Mouse (Mus musculus): ENCODE results near the gene Olfr665. TPM values are rescaled to one million over a fixed set of nuclear protein-coding genes. Genes with fewer than 3 reads are reported as not detected.

Gene Olfr665
- not detected for polyA plus RNA-seq (2014; fragmentation: Illumina TruSeq; extraction: RNeasy Lipid Tissue Mini Kit (QIAGEN cat#74804); ENCODE audit: low read depth, low replicate concordance)

GRCm38 (mm10) chr7:104877731-104878130, at the start of gene Olfr665:
Gene Olfr665, plus strand, starts transcription at chr7:104878031.

DNA sequence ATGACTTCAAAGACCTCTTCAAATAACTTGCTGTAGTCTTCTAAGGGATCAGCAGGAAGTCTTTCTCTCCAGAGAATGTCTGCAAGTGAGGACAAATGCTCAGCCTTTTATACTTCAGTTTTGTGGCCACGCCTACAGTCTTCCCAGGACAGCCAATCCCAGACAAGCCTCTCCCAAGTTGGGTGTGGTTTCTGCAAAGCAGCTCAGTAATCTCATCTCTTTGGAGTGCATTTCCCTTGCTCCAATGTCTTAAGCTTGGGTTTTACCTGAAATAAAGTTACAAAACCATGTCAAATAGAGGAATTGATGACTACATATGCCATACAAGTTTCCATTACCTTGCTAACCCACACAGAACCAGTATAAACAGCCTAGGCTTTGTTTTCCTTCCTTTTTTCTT, 35.3 kb upstream of the Olfr665 start, which contains the start of gene Usp17lb:
Gene Usp17lb (minus strand): TSS at position 101 of the 400 bp plus-strand sequence.

DNA sequence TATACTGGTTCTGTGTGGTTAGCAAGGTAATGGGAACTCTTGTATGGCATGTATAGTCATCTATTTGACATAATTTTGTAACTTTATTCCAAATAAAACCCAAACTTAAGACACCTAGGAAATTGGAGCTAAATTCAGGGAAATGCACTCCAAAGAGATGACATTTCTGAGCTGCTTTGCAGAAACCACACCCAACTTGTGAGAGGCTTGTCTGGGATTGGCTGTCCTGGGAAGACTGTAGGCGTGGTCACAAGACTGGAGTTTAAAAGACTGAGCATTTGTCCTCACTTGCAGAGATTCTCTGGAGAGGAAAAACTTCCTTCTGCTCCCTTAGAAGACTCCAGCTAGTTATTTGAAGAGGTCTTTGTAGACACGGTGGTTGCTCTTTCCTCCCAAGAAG, 21.1 kb upstream of the Olfr665 start, which contains the start of gene Usp17la:
Gene Usp17la (plus strand): TSS at position 301 of the 400 bp plus-strand sequence.

GRCm38 (mm10) chr7:104895852-104896251, 18.0 kb downstream of the Olfr665 start, which contains the start of gene Olfr666:
Gene Olfr666, minus strand, starts transcription at chr7:104895952.

DNA sequence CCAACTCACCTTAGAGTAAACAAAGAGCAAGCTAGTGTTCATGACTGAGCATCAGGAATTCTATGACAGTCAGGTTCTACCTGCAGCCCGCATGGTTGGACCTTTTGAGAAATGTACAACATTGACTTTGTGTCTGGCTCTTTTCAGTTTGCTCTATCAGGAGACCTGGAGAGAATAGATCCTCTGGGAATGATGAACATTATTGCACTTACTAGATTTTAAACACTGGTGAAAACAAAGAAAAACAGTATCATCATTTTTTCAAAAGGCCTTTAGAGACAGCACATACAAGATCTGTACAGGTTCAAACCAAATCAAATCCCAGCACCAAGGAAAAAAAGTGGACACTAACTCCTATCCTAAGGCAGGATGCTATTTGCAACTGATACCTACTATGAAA, 43.6 kb downstream of the Olfr665 start, which contains the start of gene Olfr667:
Gene Olfr667 (minus strand): TSS at position 101 of the 400 bp plus-strand sequence.

GRCm38 (mm10) chr7:104927957-104928356, 50.1 kb downstream of the Olfr665 start, which contains the start of gene Olfr668:
Gene Olfr668, minus strand, starts transcription at chr7:104928057.

Other genes starting within 250 kb of the Olfr665 start
- not detected for gene Olfr658, start 230.7 kb upstream of the Olfr665 start, polyA plus RNA-seq (2014; fragmentation: Illumina TruSeq; extraction: RNeasy Lipid Tissue Mini Kit (QIAGEN cat#74804); ENCODE audit: low read depth, low replicate concordance)
- gene Olfr659, start 211.3 kb upstream of the Olfr665 start, polyA plus RNA-seq (2014; fragmentation: Illumina TruSeq; extraction: RNeasy Lipid Tissue Mini Kit (QIAGEN cat#74804); ENCODE audit: low read depth, low replicate concordance), result not detected
- gene Olfr661, start 191.5 kb upstream of the Olfr665 start, polyA plus RNA-seq (2014; fragmentation: Illumina TruSeq; extraction: RNeasy Lipid Tissue Mini Kit (QIAGEN cat#74804); ENCODE audit: low read depth, low replicate concordance), result not detected
- not detected for gene Usp17le, start 100.6 kb upstream of the Olfr665 start, polyA plus RNA-seq (2014; fragmentation: Illumina TruSeq; extraction: RNeasy Lipid Tissue Mini Kit (QIAGEN cat#74804); ENCODE audit: low read depth, low replicate concordance)
- gene Usp17lb, start 35.4 kb upstream of the Olfr665 start, polyA plus RNA-seq (2014; fragmentation: Illumina TruSeq; extraction: RNeasy Lipid Tissue Mini Kit (QIAGEN cat#74804); ENCODE audit: low read depth, low replicate concordance), result not detected
- gene Usp17la, start 21.0 kb upstream of the Olfr665 start, polyA plus RNA-seq (2014; fragmentation: Illumina TruSeq; extraction: RNeasy Lipid Tissue Mini Kit (QIAGEN cat#74804); ENCODE audit: low read depth, low replicate concordance), result not detected
- not detected for gene Olfr666, start 17.9 kb downstream of the Olfr665 start, polyA plus RNA-seq (2014; fragmentation: Illumina TruSeq; extraction: RNeasy Lipid Tissue Mini Kit (QIAGEN cat#74804); ENCODE audit: low read depth, low replicate concordance)
- not detected for gene Olfr667, start 43.5 kb downstream of the Olfr665 start, polyA plus RNA-seq (2014; fragmentation: Illumina TruSeq; extraction: RNeasy Lipid Tissue Mini Kit (QIAGEN cat#74804); ENCODE audit: low read depth, low replicate concordance)
- gene Olfr668, start 50.0 kb downstream of the Olfr665 start, polyA plus RNA-seq (2014; fragmentation: Illumina TruSeq; extraction: RNeasy Lipid Tissue Mini Kit (QIAGEN cat#74804); ENCODE audit: low read depth, low replicate concordance), result not detected
- not detected for gene Olfr669, start 56.2 kb downstream of the Olfr665 start, polyA plus RNA-seq (2014; fragmentation: Illumina TruSeq; extraction: RNeasy Lipid Tissue Mini Kit (QIAGEN cat#74804); ENCODE audit: low read depth, low replicate concordance)
- not detected for gene Olfr670, start 84.6 kb downstream of the Olfr665 start, polyA plus RNA-seq (2014; fragmentation: Illumina TruSeq; extraction: RNeasy Lipid Tissue Mini Kit (QIAGEN cat#74804); ENCODE audit: low read depth, low replicate concordance)
- gene Olfr671, start 101.1 kb downstream of the Olfr665 start, polyA plus RNA-seq (2014; fragmentation: Illumina TruSeq; extraction: RNeasy Lipid Tissue Mini Kit (QIAGEN cat#74804); ENCODE audit: low read depth, low replicate concordance), result not detected
- not detected for gene Olfr672, start 124.0 kb downstream of the Olfr665 start, polyA plus RNA-seq (2014; fragmentation: Illumina TruSeq; extraction: RNeasy Lipid Tissue Mini Kit (QIAGEN cat#74804); ENCODE audit: low read depth, low replicate concordance)
- gene Olfr675, start 150.4 kb downstream of the Olfr665 start, polyA plus RNA-seq (2014; fragmentation: Illumina TruSeq; extraction: RNeasy Lipid Tissue Mini Kit (QIAGEN cat#74804); ENCODE audit: low read depth, low replicate concordance), result not detected
- not detected for gene Olfr676, start 154.7 kb downstream of the Olfr665 start, polyA plus RNA-seq (2014; fragmentation: Illumina TruSeq; extraction: RNeasy Lipid Tissue Mini Kit (QIAGEN cat#74804); ENCODE audit: low read depth, low replicate concordance)
- not detected for gene Olfr677, start 173.3 kb downstream of the Olfr665 start, polyA plus RNA-seq (2014; fragmentation: Illumina TruSeq; extraction: RNeasy Lipid Tissue Mini Kit (QIAGEN cat#74804); ENCODE audit: low read depth, low replicate concordance)
- not detected for gene Olfr678, start 186.4 kb downstream of the Olfr665 start, polyA plus RNA-seq (2014; fragmentation: Illumina TruSeq; extraction: RNeasy Lipid Tissue Mini Kit (QIAGEN cat#74804); ENCODE audit: low read depth, low replicate concordance)
- not detected for gene Olfr679, start 203.2 kb downstream of the Olfr665 start, polyA plus RNA-seq (2014; fragmentation: Illumina TruSeq; extraction: RNeasy Lipid Tissue Mini Kit (QIAGEN cat#74804); ENCODE audit: low read depth, low replicate concordance)
- not detected for gene Olfr680-ps1, start 214.8 kb downstream of the Olfr665 start, polyA plus RNA-seq (2014; fragmentation: Illumina TruSeq; extraction: RNeasy Lipid Tissue Mini Kit (QIAGEN cat#74804); ENCODE audit: low read depth, low replicate concordance)
- not detected for gene Olfr681, start 238.8 kb downstream of the Olfr665 start, polyA plus RNA-seq (2014; fragmentation: Illumina TruSeq; extraction: RNeasy Lipid Tissue Mini Kit (QIAGEN cat#74804); ENCODE audit: low read depth, low replicate concordance)